Mouse (Mus musculus) kidney, adult 2 months (tissue): Measurements from ENCODE around the gene Atp8b3.

Source experiments
- CTCF ChIP-seq: fragments of 200-500 bp; conservative IDR thresholded peaks from 2 replicates; pipeline ENCODE4 v1.5.1; 2011; ENCODE audit warnings: low read depth, mild to moderate bottlenecking, control low read depth, low read length, moderate library complexity, mixed read lengths; ENCODE audit not compliant: insufficient read depth, insufficient read length
- POLR2A ChIP-seq: fragments of 200-500 bp; IDR thresholded peaks from one replicate; pipeline ENCODE4 v1.6.1; 2011; ENCODE audit warnings: low read depth, low read length, control low read depth

DNA sequence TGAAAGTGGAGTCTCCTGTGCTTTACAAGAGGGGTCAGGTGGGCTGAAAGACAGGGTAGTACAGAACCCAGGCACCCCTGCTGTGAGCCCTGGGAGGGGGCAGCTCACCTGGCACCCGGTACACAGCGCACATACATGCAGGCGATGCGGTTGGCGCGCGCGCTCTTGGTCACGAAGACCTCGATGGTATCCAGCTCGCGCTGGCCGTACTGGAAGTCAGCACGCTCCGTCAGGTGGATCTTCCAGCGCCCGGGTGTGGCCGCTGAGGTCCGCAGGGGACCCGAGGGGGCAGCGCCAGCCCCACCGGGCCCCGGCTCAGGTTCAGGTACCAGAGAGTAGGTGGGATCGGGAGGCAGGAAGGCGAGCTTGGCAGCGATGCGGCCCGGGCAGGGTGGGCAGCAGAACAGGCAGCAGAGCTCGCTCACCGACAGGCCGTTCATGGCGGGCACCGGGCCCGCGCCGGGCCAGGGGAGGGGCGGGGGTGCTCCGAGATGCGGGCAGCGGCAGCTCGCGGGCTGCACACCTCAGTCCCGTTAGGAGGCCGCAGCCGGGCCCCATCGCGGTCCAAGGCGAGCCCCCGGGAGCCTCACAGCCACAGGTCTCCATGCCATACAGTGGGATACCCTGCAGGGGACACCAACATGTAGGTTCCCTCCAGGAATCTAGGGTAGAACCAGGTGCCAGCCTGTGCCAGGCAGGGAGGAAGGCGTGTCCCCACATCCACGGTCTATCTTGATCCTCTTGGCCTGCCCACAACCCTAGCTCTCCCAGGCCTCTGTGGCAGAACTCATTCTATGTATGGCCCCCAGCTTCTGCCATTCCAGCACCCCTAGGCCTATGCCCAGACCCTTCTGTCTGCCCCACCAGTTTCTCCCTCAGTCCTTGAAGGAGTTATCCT is 47.7 kb upstream of the Atp8b3 start:
- TF ChIP-seq CTCF = no peak
- no peak for TF ChIP-seq POLR2A
